Mouse (Mus musculus) Patski (cell line): ENCODE results near the gene Zc3h12d. TPM values are rescaled to one million over a fixed set of nuclear protein-coding genes. Genes with fewer than 3 reads are reported as not detected.

Source experiments
- ATAC-seq: fragments of 100-300 bp; one replicate; pipeline ENCODE4 v1.8.0; 2021
- CTCF ChIA-PET: fragments of 350-600 bp; sonication (Branson Sonifier 250); formaldehyde crosslinking; loops from one replicate; lab custom pipeline; 2022; ENCODE audit warnings: inconsistent platforms; lab: Charles Lee
- POLR2A ChIA-PET: fragments of 350-600 bp; sonication (Branson Sonifier 250); formaldehyde crosslinking; loops from one replicate; lab custom pipeline; 2022; ENCODE audit warnings: antibody characterized with exemption, inconsistent platforms; lab: Charles Lee
- DNase-seq: peaks from one replicate; pipeline ENCODE4 v3.0.0-alpha.2; 2011; ENCODE audit warnings: low read depth, low spot score
- H3K27me3 ChIP-seq: fragments of 371-371 bp; one replicate; pipeline ENCODE4 v1.5.1; 2021
- CTCF ChIP-seq: fragments of 100-300 bp; IDR thresholded peaks from one replicate; pipeline ENCODE4 v1.5.1; 2021
- in situ Hi-C: fragments of 300-500 bp; cut with MboI; formaldehyde crosslinking; loops from 3 replicates; pipeline ENCODE4 v1.11.1; 2018; ENCODE audit warnings: low pct_unique_long_range_greater_than_20kb, mixed read lengths
- polyA plus RNA-seq: library from polyadenylated mRNA; unstranded; gene quantifications from one replicate; pipeline ENCODE4 v1.2.3, GENCODE M21; 2021

Gene Zc3h12d
- polyA plus RNA-seq, 1 experiment from 2014 or later = not detected

- H3K27me3 ChIP-seq = no peaks in the 10 kb centered on the region
- DNase-seq (no peak), ATAC-seq (no peak)
- POLR2A ChIA-PET = no interaction called here
- in situ Hi-C loops = no loop called here
- CTCF ChIA-PET = no interaction called here
- TF ChIP-seq CTCF = no peak
Observed at GRCm38 (mm10) chr10:7837446-7837845, 5.2 kb downstream of the Zc3h12d start.

GRCm38 (mm10) chr10:7838036-7838435 is 5.8 kb downstream of the Zc3h12d start:
- CTCF ChIA-PET = no interaction called here
- in situ Hi-C loops = no loop called here
- no peak for ATAC-seq
- no peaks in the 10 kb centered on the region for H3K27me3 ChIP-seq
- no peak for DNase-seq
- TF ChIP-seq CTCF = no peak
- POLR2A ChIA-PET = no interaction called here

- in situ Hi-C loops = no loop called here
- TF ChIP-seq CTCF = no peak
- H3K27me3 ChIP-seq = no peaks in the 10 kb centered on the region
- ATAC-seq = no peak
- ChIA-PET CTCF (no interaction called here), POLR2A (no interaction called here)
- DNase-seq = no peak
Observed at GRCm38 (mm10) chr10:7838874-7839421, 6.7 kb downstream of the Zc3h12d start.

GRCm38 (mm10) chr10:7839551-7840352 is 7.5 kb downstream of the Zc3h12d start:
- ATAC-seq (no peak), DNase-seq (no peak)
- ChIA-PET CTCF (no interaction called here), POLR2A (no interaction called here)
- TF ChIP-seq CTCF = no peak
- in situ Hi-C loops = no loop called here
- no peaks in the 10 kb centered on the region for H3K27me3 ChIP-seq

- DNase-seq (no peak), ATAC-seq (no peak)
- in situ Hi-C loops = no loop called here
- ChIA-PET CTCF (no interaction called here), POLR2A (interaction anchor here (0.6 kb wide), 1 partner anchor 348 kb away, joined by 4 read pairs; no protein-coding TSS in a partner anchor)
- H3K27me3 ChIP-seq = no peaks in the 10 kb centered on the region
- TF ChIP-seq CTCF = no peak
Observed at GRCm38 (mm10) chr10:7840353-7840733, 8.1 kb downstream of the Zc3h12d start.

GRCm38 (mm10) chr10:7840785-7841184 is 8.5 kb downstream of the Zc3h12d start:
- no peak for DNase-seq
- no peaks in the 10 kb centered on the region for H3K27me3 ChIP-seq
- no peak for TF ChIP-seq CTCF
- POLR2A ChIA-PET = interaction anchor here (0.6 kb wide), 1 partner anchor 348 kb away, joined by 4 read pairs; no protein-coding TSS in a partner anchor
- CTCF ChIA-PET = no interaction called here
- in situ Hi-C loops = no loop called here
- ATAC-seq = no peak

- peak; percentile 39 for ATAC-seq
- no peak for TF ChIP-seq CTCF
- in situ Hi-C loops = no loop called here
Observed at GRCm38 (mm10) chr10:7841571-7842080, 9.4 kb downstream of the Zc3h12d start.

GRCm38 (mm10) chr10:7843181-7843580 is 10.9 kb downstream of the Zc3h12d start:
- H3K27me3 ChIP-seq = no peaks in the 10 kb centered on the region
- in situ Hi-C loops = no loop called here
- TF ChIP-seq CTCF = no peak
- CTCF ChIA-PET = no interaction called here
- POLR2A ChIA-PET = no interaction called here
- ATAC-seq (no peak), DNase-seq (no peak)

More at GRCm38 (mm10) chr10:7841571-7842080, 9.4 kb downstream of the Zc3h12d start:
- POLR2A ChIA-PET = no interaction called here
- CTCF ChIA-PET = no interaction called here
- DNase-seq = no peak
- no peaks in the 10 kb centered on the region for H3K27me3 ChIP-seq

- in situ Hi-C loops = no loop called here
- H3K27me3 ChIP-seq = no peaks in the 10 kb centered on the region
- POLR2A ChIA-PET = no interaction called here
- DNase-seq (no peak), ATAC-seq (no peak)
- TF ChIP-seq CTCF = no peak
- CTCF ChIA-PET = no interaction called here
Observed at GRCm38 (mm10) chr10:7844161-7844560, 11.9 kb downstream of the Zc3h12d start.

- CTCF ChIA-PET = no interaction called here
Observed at GRCm38 (mm10) chr10:7845136-7845535, 12.9 kb downstream of the Zc3h12d start.

GRCm38 (mm10) chr10:7845991-7846390 is 13.7 kb downstream of the Zc3h12d start:
- peaks cover 4% of the 10 kb centered on the region for H3K27me3 ChIP-seq
- DNase-seq = no peak
- in situ Hi-C loops = no loop called here
- no peak for ATAC-seq
- CTCF ChIA-PET = interaction anchor here (1.1 kb wide), 1 partner anchor 19 kb away, joined by 3 read pairs; no protein-coding TSS in a partner anchor
- TF ChIP-seq CTCF = no peak
- POLR2A ChIA-PET = no interaction called here

More at GRCm38 (mm10) chr10:7845136-7845535, 12.9 kb downstream of the Zc3h12d start:
- no peak for ATAC-seq
- H3K27me3 ChIP-seq = peaks cover 4% of the 10 kb centered on the region
- no peak for DNase-seq
- TF ChIP-seq CTCF = no peak
- in situ Hi-C loops = no loop called here
- POLR2A ChIA-PET = interaction anchor here (0.6 kb wide), 1 partner anchor 369 kb away, joined by 3 read pairs; no protein-coding TSS in a partner anchor
